Mouse (Mus musculus) gastrocnemius, postnatal 4 days (tissue): ENCODE results near the gene Runx3. TPM values are rescaled to one million over a fixed set of nuclear protein-coding genes. Genes with fewer than 3 reads are reported as not detected.
A peak's percentile ranks its signal among the peaks of the same experiment; 100 is the strongest.
"Not testable (repeated sequence)": the region's sequence is repeated elsewhere in the genome, so short reads cannot be mapped to it uniquely, and the experiment has no call there.

Source experiments
- DNase-seq, 2 experiments: peaks; one replicate each; pipeline ENCODE4 v3.0.0; 2021 to 2022; ENCODE audit warnings: low spot score in 2 of 2, mixed read lengths in 2 of 2
- total RNA-seq, 2 experiments: library from RNA; stranded (reverse); gene quantifications; 2 replicates each; pipeline ENCODE4 v1.2.3; 2021

The Runx3 gene
- total RNA-seq, 2 experiments from 2014 or later, result 0.34 to 0.49 TPM

DNA sequence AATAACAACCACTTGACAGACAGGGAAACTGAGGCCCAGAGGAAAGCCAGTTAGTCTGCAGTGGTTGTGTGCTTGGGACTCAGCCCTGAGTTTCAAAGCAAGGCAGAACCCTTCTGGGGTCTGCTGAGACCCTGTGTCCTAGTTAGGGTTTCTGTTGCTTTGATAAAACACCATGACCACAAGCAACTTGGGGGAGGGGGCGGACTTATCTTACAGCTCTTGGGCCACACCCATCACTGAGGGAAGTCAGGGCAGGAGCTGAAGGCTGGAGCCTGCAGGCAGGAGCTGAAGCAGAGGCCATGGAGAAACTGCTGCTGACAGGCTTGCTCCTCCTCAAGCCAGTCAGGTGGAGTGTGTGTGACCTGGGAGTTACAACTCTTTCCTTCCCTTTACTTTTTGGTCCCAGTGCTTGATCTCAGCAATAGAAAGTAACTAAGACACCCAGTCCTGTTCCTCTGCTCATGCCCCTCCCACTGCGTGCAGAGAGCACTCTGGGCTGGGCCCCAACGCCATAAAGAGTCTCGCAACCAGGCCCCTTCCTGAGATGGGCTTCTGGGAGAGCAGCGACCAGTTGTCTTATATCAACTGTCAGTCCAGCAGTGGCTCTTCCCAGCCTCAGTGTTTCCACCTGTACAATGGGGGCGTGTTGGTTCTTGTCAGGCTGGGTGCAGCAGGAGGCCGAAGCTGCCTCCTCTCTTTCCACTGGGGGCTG, 47.5 kb downstream of the Runx3 start:
- no peak for DNase-seq

GRCm38 (mm10) chr4:135169096-135169495, 48.6 kb downstream of the Runx3 start:
- DNase-seq, result no peak

GRCm38 (mm10) chr4:135169501-135169900, 49.0 kb downstream of the Runx3 start:
- no peak for DNase-seq

DNA sequence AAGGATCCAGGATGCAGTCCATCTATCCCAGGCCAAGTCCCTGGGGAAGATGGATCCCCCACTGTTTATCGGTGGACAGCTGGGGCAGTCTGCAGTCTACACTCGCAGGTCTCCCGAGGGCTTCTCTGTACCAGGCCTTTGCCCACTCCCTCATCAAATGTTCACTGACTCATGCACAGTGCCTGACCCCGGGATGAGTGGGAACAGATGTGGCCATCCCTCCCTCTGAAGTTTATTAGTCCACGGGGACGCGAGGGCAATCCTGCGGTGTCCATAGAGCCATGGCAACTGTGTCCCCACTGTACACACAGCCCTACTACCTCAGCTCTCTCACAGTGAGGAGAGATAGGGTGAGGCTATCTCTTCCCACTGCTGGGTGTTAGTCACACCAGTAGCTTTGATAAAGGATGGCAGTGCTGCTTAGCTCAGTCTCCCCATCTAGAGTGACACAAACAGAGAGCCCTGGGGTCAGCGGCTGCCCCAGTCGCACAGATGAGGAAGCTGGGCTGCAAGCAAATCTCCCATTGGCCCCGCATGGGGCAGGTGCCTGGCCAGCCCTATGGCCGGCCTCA, 50.9 kb downstream of the Runx3 start:
- DNase-seq, result no peak

DNA sequence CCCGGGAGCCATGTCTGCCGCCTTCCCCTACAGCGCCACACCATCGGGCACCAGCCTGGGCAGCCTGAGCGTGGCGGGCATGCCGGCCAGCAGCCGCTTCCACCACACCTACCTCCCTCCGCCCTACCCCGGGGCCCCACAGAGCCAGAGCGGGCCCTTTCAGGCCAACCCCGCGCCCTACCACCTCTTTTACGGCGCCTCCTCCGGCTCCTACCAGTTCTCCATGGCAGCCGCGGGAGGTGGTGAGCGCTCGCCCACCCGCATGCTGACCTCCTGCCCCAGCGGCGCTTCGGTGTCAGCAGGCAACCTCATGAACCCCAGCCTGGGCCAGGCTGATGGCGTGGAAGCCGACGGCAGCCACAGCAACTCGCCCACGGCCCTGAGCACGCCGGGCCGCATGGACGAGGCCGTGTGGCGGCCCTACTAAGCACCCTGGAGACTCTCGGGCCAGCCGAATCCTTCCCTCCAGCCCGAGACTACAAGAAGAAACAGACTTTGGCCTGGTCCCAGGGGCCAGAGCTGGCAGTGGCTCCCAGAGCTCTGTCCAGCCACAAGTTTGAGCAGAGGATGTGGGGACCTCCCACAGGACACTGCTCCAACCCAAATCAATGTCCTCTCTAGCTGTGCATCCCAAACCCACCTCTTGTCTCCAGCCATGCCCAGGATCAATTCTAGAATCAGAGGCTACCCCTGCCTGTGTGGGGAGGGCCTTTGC, 55.1 kb downstream of the Runx3 start:
- no peak for DNase-seq

DNA sequence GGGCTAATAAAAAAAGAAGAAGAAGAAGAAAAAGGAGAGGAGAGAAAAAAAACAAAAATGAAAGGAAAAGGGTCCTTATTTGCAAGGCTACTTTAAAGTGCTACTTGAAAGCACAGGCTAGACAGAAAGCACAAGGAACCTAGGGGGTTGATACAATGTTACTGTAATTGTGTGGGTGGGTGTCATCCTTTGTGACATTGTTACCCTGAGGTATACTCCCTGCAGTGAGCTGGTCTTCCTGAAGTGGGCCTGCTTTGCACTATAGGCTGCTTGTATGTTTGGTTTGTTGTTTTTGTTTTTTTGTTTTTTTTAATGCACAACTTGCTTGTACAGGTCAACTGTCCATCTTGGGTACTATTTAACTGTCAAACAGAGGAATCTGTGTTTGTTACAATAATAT, 57.1 kb downstream of the Runx3 start:
- DNase-seq, result no peak

GRCm38 (mm10) chr4:135179077-135179481, 58.6 kb downstream of the Runx3 start:
- no peak for DNase-seq

DNA sequence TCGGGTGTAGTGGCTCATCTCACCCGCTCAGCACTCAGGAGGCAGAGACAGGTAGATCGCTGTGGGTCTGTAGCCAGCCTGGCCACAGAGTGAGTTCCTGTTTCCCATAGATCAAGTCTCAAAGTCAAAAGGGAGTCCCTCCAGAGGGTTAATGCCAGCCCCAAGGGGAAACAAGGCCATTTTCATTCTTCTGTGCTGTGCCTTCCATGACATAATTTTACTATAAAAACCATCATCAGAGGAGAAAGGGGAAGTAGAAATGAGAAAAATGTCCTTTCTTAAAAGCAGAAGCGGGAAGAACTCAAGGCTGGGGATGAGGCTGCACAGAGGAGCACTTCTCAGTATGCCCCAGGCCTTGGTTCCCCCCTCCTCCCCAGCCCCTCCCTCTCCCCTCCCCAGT, 61.4 kb downstream of the Runx3 start:
- DNase-seq, result no peak

GRCm38 (mm10) chr4:135184277-135184676, 63.8 kb downstream of the Runx3 start:
- not testable (repeated sequence) for DNase-seq

DNA sequence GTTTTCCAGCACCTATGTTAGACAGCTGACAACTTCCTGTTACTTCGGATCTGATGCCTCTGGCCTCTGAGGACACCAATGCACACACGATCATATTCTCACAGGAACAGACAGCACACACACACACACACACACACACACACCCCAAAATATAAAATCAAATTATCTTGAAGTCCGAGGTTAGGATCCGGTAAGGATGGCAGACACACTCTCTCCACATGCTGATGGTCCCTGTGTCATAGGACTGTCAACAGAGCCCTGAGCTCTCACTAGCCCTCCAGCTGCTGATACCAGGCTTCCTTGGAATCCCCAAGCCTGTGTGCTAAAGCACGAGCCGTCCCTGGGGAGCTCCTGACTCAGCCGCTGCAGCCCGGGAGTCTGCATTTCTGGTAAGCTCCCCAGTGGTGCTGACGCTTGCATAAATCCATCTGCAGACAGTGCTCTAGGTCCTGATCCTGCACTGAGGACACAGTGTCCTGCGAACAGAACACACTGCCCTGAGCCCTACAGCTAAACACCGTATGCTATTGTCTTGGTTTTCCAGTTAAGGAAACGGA, 69.1 kb downstream of the Runx3 start:
- DNase-seq, result peak in 1 of 2 experiments; percentile 9

DNA sequence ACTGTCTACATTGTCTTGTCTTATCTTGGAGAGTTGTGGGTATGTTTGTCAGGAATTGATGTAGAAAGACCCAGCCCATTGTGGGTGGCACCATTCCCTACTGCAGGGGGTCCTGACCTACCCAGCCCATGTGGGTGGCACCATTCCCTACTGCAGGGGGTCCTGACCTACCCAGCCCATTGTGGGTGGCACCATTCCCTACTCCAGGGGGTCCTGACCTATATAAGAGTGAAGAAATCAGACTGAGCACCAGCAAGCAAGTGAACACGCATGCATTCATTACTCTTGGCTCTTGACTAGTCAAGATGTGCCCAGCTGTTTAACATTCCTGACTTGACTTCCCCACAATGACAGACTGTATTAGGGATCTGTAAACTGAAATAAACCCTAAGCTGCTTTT, 69.9 kb downstream of the Runx3 start:
- DNase-seq, result no peak

- no peak for DNase-seq
Measured at GRCm38 (mm10) chr4:135191185-135191584, 70.7 kb downstream of the Runx3 start.

GRCm38 (mm10) chr4:135191604-135192003, 71.2 kb downstream of the Runx3 start:
- DNase-seq, result no peak

DNA sequence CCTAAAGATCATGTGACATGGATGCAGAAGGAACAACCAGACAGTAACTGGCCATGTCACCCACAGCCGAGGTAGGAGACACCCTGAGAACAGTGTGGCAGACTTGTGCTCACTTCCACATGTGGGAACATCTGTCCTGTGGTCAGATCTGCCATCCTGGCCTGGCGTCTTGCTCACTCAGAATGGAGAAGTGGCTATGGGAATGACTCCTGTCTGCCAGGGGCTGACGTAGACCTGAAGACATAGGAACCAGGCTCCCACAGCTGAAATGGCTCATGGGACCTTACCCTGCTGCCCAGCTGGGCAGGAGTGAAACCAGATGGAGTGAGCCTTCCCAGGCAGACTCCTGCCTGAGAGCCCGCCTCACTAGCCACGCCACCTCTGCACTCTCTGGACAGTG, 72.4 kb downstream of the Runx3 start:
- DNase-seq, result peak in 1 of 2 experiments; percentile 14

DNA sequence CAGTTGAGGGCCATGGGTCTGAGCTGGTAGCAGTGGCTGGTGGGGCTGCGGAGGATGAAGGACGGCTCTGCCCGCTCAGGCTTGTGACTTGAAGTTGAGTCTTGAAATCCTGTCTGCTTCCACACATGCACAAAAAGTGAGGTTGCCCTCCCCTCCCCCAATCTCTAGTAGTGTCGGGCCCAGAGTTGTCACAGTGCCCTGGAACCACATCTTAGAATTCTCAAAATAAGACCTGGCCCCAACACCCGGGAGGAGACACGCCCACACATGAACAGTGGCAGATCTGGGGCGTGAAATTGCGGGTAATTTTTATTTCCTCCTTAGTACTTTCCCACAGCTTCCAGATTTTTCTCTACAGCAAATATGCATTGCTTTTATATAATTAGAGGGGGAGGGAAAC, 77.4 kb downstream of the Runx3 start:
- DNase-seq, result no peak

DNA sequence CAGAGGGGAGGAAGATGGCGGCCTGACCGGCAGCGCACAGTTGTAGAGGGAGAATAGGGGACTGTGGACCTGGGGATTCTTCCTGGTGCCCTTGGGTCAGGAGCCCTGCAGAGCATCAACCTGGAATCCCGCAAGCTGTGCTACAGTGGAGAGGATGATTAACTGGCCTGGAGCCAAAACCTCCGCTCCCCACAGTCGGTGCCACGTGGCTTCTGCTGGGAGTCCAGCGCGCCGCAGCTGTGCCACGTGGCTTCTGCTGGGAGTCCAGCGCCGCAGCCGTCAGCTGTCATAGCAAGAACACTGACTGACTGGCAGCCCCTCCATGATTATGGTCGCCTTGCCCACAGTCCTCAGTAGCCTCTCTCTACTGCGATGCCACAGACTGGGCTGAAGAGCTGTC, 81.3 kb downstream of the Runx3 start:
- DNase-seq, result no peak

DNA sequence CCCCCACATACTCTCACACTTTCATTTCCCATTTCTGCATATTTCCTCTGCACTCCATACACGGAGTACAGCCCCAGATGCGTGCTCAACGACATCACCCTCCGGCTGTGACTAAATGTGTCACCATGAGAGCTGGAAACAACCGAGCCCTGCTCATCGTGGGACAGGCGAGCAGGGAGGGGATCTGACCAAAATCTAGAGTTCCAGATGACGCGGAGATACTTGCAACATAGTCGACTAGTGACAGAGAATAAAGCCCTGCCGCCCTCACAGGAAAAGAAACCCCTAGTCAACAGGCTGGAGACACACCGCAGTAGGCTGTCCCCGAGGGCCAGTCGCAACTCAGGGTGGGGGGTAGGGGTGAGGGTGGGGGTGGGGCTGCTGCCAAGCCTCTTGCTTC, 82.8 kb downstream of the Runx3 start:
- DNase-seq, result no peak

DNA sequence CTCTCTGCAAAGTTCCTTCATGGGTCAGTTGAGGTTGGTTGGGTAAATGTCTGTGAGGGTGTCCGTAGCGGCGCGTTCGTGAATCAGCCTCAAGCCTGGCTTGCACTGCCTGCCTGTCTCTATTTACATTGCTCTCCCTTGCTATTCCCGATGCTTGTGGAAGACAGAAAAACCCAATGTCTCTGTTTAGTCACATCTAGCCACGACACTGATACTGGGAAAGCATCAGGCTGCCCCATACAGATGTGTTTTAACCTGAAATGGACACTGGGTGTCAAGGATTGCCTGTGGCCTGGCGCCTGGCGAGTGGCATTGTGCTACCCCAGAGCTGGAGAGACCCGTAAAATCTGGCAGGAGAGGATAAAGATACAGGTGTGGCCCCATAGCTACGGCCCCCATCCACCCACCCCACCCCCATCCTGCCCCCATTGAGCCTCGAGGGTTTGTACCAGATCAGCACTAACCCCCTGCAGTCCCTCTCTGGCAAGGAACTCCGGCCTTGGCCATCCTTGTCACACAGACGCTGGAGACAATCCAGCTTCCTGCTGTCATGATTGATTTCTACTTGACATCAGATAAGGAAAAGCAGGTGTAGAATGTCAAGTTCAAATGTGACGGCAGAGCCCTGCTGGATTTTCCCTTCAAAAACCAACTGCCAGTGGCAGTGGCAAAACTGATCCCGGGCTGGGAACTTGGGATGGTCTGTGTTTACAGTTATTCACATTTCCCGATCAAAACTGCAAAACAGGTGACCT, 83.5 kb downstream of the Runx3 start:
- DNase-seq, result no peak

GRCm38 (mm10) chr4:135204666-135205065, 84.2 kb downstream of the Runx3 start:
- no peak for DNase-seq

DNA sequence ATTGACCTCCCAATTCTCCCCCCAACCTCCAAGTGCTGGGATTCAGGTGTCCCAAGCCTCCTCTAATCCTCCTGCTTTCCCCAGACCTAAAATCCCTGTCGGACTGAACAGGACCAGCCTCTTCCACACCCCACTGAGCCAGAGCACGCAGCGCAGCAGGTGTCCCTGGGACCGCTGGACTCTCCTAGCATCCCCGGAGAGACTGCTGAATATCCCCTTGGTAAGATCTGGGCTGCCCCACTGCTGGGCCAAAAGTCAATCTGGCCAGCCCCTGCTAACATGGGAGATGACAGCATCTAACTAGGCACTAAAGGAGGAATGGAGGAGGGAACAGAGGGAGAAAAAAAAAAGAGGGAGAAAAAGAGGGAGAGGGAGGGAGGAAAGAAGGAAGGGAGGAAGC, 84.8 kb downstream of the Runx3 start:
- DNase-seq, result no peak
